Mouse (Mus musculus) embryonic fibroblast, embryonic 13.5 days (primary cell): Measurements from ENCODE around the gene Grb14.

Experiments used
- CTCF ChIP-seq: IDR thresholded peaks from 2 replicates; pipeline ENCODE4 v1.5.1; 2011; ENCODE audit warnings: mild to moderate bottlenecking, control low read depth, low read length, moderate library complexity, borderline replicate concordance; ENCODE audit not compliant: insufficient read depth
- POLR2A ChIP-seq: IDR thresholded peaks from 2 replicates; pipeline ENCODE4 v1.6.1; 2011; ENCODE audit warnings: low read depth, mild to moderate bottlenecking, control low read depth, low read length, moderate library complexity

- TF ChIP-seq CTCF (no peak), POLR2A (no peak)
These were observed 69.3 kb downstream of the Grb14 start for GRCm38 (mm10) chr2:64955441-64955840.
